Mouse (Mus musculus): ENCODE measurements around the gene Tdrd7.

DNA sequence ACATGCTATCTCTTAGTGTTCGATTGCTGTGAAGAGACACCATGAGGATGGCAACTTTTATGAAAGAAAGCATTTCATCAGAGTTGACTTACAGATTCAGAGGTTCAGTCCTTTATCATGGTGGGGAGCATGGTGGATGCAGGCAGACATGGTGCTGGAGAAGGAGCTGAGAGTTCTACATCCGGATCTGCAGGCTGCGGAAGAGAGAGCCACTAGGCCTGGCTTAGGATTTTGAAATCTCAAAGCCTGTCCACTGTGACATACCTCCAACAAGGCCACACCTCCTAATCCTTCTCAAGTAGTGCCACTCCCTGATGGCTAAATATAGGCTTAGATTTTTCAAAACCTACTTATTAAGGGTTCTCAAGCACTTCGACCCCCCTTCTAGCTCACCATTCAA, 8.4 kb upstream of the Tdrd7 start:
- TF ChIP-seq POLR2A (IDR thresholded peaks at IDR 0.05; ENCODE audit: borderline replicate concordance, extremely low read depth, low read depth, low read length) (no peak), CTCF (IDR thresholded peaks at IDR 0.05; ENCODE audit: insufficient read depth, low read length) (no peak)

Data from lung, adult 2 months (tissue).